Comparison of ENCODE assay signal across 8 mouse cellular contexts in genomic region chr14:74764191-74764918, GRCm38 (mm10). TPM values are rescaled to one million over a fixed set of nuclear protein-coding genes. Genes with fewer than 3 reads are reported as not detected.
A peak's percentile ranks its signal among the peaks of the same experiment; 100 is the strongest.
DNase-seq lines count a peak whose midpoint lies in the region; ATAC-seq and TF ChIP-seq lines count a peak whose summit lies in the region.

No protein-coding gene starts in this region.

- TF ChIP-seq POLR2A in ES-Bruce4 (IDR thresholded peaks at IDR 0.05; ENCODE audit: insufficient read depth, low read length): no peak

- WGBS in embryonic facial prominence, embryonic 11.5 days: 55% methylated on average over 10 of the region's 10 CpGs
- WGBS in heart, embryonic 13.5 days: 53% methylated on average over 10 of the region's 10 CpGs
- WGBS in lung, postnatal 0 days: 61% methylated on average over 10 of the region's 10 CpGs

- no peak for ATAC-seq in embryonic facial prominence, embryonic 11.5 days (replicated peaks; ENCODE audit: insufficient number of reproducible peaks, low FRiP score, low TSS enrichment, low read depth)
- no peak for ATAC-seq in heart, embryonic 13.5 days (ENCODE audit: extremely low read depth, insufficient number of reproducible peaks, low FRiP score, low TSS enrichment)
- peak; percentile 43; the same call in 1 of the 2 replicates for ATAC-seq in lung, postnatal 0 days

- H3K9ac ChIP-seq in ES-Bruce4 (ENCODE audit: low read depth, poor library complexity, severe bottlenecking): no peak overlapping the region
- no peak overlapping the region for H3K9ac ChIP-seq in embryonic facial prominence, embryonic 11.5 days (replicated peaks; ENCODE audit: low read length)
- H3K9ac ChIP-seq in heart, embryonic 13.5 days: no peak overlapping the region
- no peak overlapping the region for H3K9ac ChIP-seq in lung, postnatal 0 days (replicated peaks; ENCODE audit: low read depth)

- peak; percentile 81 for TF ChIP-seq CTCF in ES-Bruce4 (IDR thresholded peaks at IDR 0.05; ENCODE audit: low read depth, low read length)
- peak; percentile 95 for TF ChIP-seq CTCF in lung, postnatal 0 days (IDR thresholded peaks at IDR 0.05)

- H3K4me3 ChIP-seq in ES-Bruce4 (ENCODE audit: low read depth, low read length): no peak overlapping the region
- H3K4me3 ChIP-seq in embryonic facial prominence, embryonic 11.5 days (ENCODE audit: low read depth, low read length): no peak overlapping the region
- H3K4me3 ChIP-seq in heart, embryonic 13.5 days: no peak overlapping the region
- H3K4me3 ChIP-seq in lung, postnatal 0 days (ENCODE audit: low read depth, low read length): no peak overlapping the region

- peak; percentile 81 for DNase-seq in adrenal gland, postnatal 25 days
- DNase-seq in embryonic facial prominence, embryonic 11.5 days (ENCODE audit: low spot score): peak; percentile 79
- DNase-seq in kidney, postnatal 36 days: peak; percentile 72 to 91
- peak; percentile 69 for DNase-seq in lung, postnatal 0 days (ENCODE audit: low spot score)
- peak; percentile 52 to 80 for DNase-seq in right cerebral cortex, postnatal 10 days (ENCODE audit: low spot score in 2 of 2)
- DNase-seq in urinary bladder, postnatal 25 days (ENCODE audit: low spot score): peak; percentile 82

- H3K27me3 ChIP-seq in ES-Bruce4 (ENCODE audit: control insufficient read depth, insufficient read depth, low read length, poor library complexity, severe bottlenecking): no peaks in the 10 kb centered on the region
- H3K27me3 ChIP-seq in embryonic facial prominence, embryonic 11.5 days (ENCODE audit: control insufficient read depth, insufficient read depth, low read length): no peaks in the 10 kb centered on the region
- no peaks in the 10 kb centered on the region for H3K27me3 ChIP-seq in heart, embryonic 13.5 days (replicated peaks)
- H3K27me3 ChIP-seq in lung, postnatal 0 days (replicated peaks; ENCODE audit: insufficient read depth, low read length): no peaks in the 10 kb centered on the region

- no peaks in the 10 kb centered on the region for H3K4me1 ChIP-seq in ES-Bruce4 (ENCODE audit: control insufficient read depth, insufficient read depth, low read length)
- no peaks in the 10 kb centered on the region for H3K4me1 ChIP-seq in embryonic facial prominence, embryonic 11.5 days (ENCODE audit: control insufficient read depth, insufficient read depth, low read length)
- H3K4me1 ChIP-seq in heart, embryonic 13.5 days: peaks cover 15% of the 10 kb centered on the region
- H3K4me1 ChIP-seq in lung, postnatal 0 days (ENCODE audit: insufficient read depth, low read depth, low read length): no peaks in the 10 kb centered on the region

- no peaks in the 10 kb centered on the region for H3K36me3 ChIP-seq in ES-Bruce4 (ENCODE audit: control insufficient read depth, insufficient read depth, low read length, poor library complexity, severe bottlenecking)
- H3K36me3 ChIP-seq in embryonic facial prominence, embryonic 11.5 days (replicated peaks; ENCODE audit: control insufficient read depth, insufficient read depth, low read depth, low read length): no peaks in the 10 kb centered on the region
- peaks cover 26% of the 10 kb centered on the region for H3K36me3 ChIP-seq in heart, embryonic 13.5 days
- peaks cover 8% of the 10 kb centered on the region; the same call in 1 of the 2 replicates for H3K36me3 ChIP-seq in lung, postnatal 0 days (ENCODE audit: insufficient read depth, low read length)

- no peaks in the 10 kb centered on the region for H3K9me3 ChIP-seq in ES-Bruce4 (replicated peaks; ENCODE audit: control insufficient read depth, insufficient read depth, low read length, poor library complexity, severe bottlenecking)
- H3K9me3 ChIP-seq in embryonic facial prominence, embryonic 11.5 days (replicated peaks; ENCODE audit: control insufficient read depth, low read length): no peaks in the 10 kb centered on the region
- H3K9me3 ChIP-seq in heart, embryonic 13.5 days: 0 out of 2 replicates have a peak, but pooled peaks cover 4% of the 10 kb centered on the region
- H3K9me3 ChIP-seq in lung, postnatal 0 days (ENCODE audit: low read length): no peaks in the 10 kb centered on the region

- no peak overlapping the region for H3K4me2 ChIP-seq in embryonic facial prominence, embryonic 11.5 days (ENCODE audit: low read depth, low read length)
- no peak overlapping the region for H3K4me2 ChIP-seq in heart, embryonic 13.5 days
- H3K4me2 ChIP-seq in lung, postnatal 0 days (replicated peaks; ENCODE audit: low read depth, low read length): no peak overlapping the region

- TF ChIP-seq EP300 in ES-Bruce4 (IDR thresholded peaks at IDR 0.05; ENCODE audit: insufficient read depth, low read depth, low read length): no peak
- no peak for TF ChIP-seq EP300 in lung, postnatal 0 days (IDR thresholded peaks at IDR 0.05)

- no peak overlapping the region for H3K27ac ChIP-seq in ES-Bruce4 (ENCODE audit: insufficient read depth, low read length)
- H3K27ac ChIP-seq in embryonic facial prominence, embryonic 11.5 days (replicated peaks; ENCODE audit: low read depth, low read length): no peak overlapping the region
- 0 out of 2 replicates have a peak overlapping the region, but pooled peaks have one; percentile 41 for H3K27ac ChIP-seq in heart, embryonic 13.5 days (replicated peaks)
- H3K27ac ChIP-seq in lung, postnatal 0 days (ENCODE audit: low read length): no peak overlapping the region

RNA-seq across cellular contexts. Expression of gene Esd, which starts 32.3 kb away (rescaled TPM):
- polyA plus RNA-seq in ES-Bruce4 (2011; ENCODE audit: insufficient read depth, insufficient read length, low read depth, missing spikeins): 202 and 217 TPM in 2 replicates
- 328 and 404 TPM in 2 replicates for total RNA-seq in adrenal gland, postnatal 25 days (2021)
- polyA plus RNA-seq in embryonic facial prominence, embryonic 11.5 days (2014; fragmentation: Nextera tagmentation; extraction: Ambion mirVana): 392 and 412 TPM in 2 replicates
- 264 TPM in 2 replicates for polyA plus RNA-seq in heart, embryonic 13.5 days (2015; fragmentation: Nextera tagmentation; extraction: Ambion mirVana)
- polyA plus RNA-seq in lung, postnatal 0 days (2015; fragmentation: Nextera tagmentation; extraction: Ambion mirVana): 229 and 261 TPM in 2 replicates
